Mouse (Mus musculus) myocyte (in vitro differentiated cells): ENCODE measurements around the gene 1700016H13Rik. TPM values are rescaled to one million over a fixed set of nuclear protein-coding genes. Genes with fewer than 3 reads are reported as not detected.

Experiments
- H3K27me3 ChIP-seq: one replicate; pipeline ENCODE4 v1.6.1; 2011; ENCODE audit not compliant: control insufficient read depth, insufficient read depth, insufficient read length
- H3K36me3 ChIP-seq: one replicate; pipeline ENCODE4 v1.6.1; 2011; ENCODE audit not compliant: control insufficient read depth, insufficient read depth
- H3K4me2 ChIP-seq: one replicate; pipeline ENCODE4 v1.6.1; 2011; ENCODE audit warnings: low read depth, control low read depth
- H3K4me3 ChIP-seq: one replicate; pipeline ENCODE4 v1.5.1; 2011; ENCODE audit warnings: mild to moderate bottlenecking, control low read depth, moderate library complexity
- H3K79me2 ChIP-seq: one replicate; pipeline ENCODE4 v1.6.1; 2011; ENCODE audit not compliant: control insufficient read depth, insufficient read depth
- H3ac ChIP-seq: one replicate; pipeline ENCODE4 v1.6.1; 2011; ENCODE audit not compliant: control insufficient read depth, insufficient read length
- CEBPB ChIP-seq: IDR thresholded peaks from 2 replicates; pipeline ENCODE4 v1.6.1; 2011; ENCODE audit warnings: mild to moderate bottlenecking, moderate library complexity; ENCODE audit not compliant: poor library complexity, insufficient read depth, severe bottlenecking
- E2F4 ChIP-seq: IDR thresholded peaks from one replicate; pipeline ENCODE4 v1.6.1; 2011; ENCODE audit warnings: mild to moderate bottlenecking, control low read depth, moderate library complexity; ENCODE audit not compliant: insufficient read depth
- MAX ChIP-seq: IDR thresholded peaks from one replicate; pipeline ENCODE4 v1.6.1; 2011; ENCODE audit warnings: low read depth, mild to moderate bottlenecking, control low read depth
- MYOD1 ChIP-seq, 3 experiments: IDR thresholded peaks; one replicate each; pipeline ENCODE4 v1.6.1; 2011; ENCODE audit warnings: control low read depth in 2 of 3, low read depth in 2 of 3, mild to moderate bottlenecking in 2 of 3, moderate library complexity in 1 of 3; ENCODE audit not compliant: insufficient read length in 2 of 3, control insufficient read depth in 1 of 3
- MYOG ChIP-seq, 3 experiments: IDR thresholded peaks; one replicate each; pipeline ENCODE4 v1.6.1; 2011; ENCODE audit warnings: control low read depth in 2 of 3, low read depth in 2 of 3, mild to moderate bottlenecking in 2 of 3; ENCODE audit not compliant: insufficient read length in 2 of 3, control insufficient read depth in 1 of 3, insufficient read depth in 1 of 3
- POLR2A ChIP-seq: IDR thresholded peaks from one replicate; pipeline ENCODE4 v1.6.1; 2011; ENCODE audit warnings: low read depth, mild to moderate bottlenecking, control low read depth, moderate library complexity; ENCODE audit not compliant: insufficient read length
- POLR2AphosphoS2 ChIP-seq: IDR thresholded peaks from one replicate; pipeline ENCODE4 v1.6.1; 2011; ENCODE audit warnings: low read depth, control low read depth; ENCODE audit not compliant: insufficient read length
- REST ChIP-seq: IDR thresholded peaks from one replicate; pipeline ENCODE4 v1.6.1; 2011; ENCODE audit warnings: mild to moderate bottlenecking, control low read depth, moderate library complexity; ENCODE audit not compliant: insufficient read depth, insufficient read length
- SRF ChIP-seq: IDR thresholded peaks from one replicate; pipeline ENCODE4 v1.6.1; 2011; ENCODE audit warnings: low read depth; ENCODE audit not compliant: control insufficient read depth, insufficient read length
- TCF12 ChIP-seq: IDR thresholded peaks from one replicate; pipeline ENCODE4 v1.6.1; 2011; ENCODE audit warnings: mild to moderate bottlenecking, control low read depth; ENCODE audit not compliant: poor library complexity, insufficient read depth, severe bottlenecking
- TCF3 ChIP-seq: IDR thresholded peaks from one replicate; pipeline ENCODE4 v1.6.1; 2011; ENCODE audit warnings: low read depth, control low read depth; ENCODE audit not compliant: insufficient read length
- USF1 ChIP-seq: IDR thresholded peaks from one replicate; pipeline ENCODE4 v1.6.1; 2011; ENCODE audit warnings: low read depth, mild to moderate bottlenecking, control low read depth, moderate library complexity
- polyA plus RNA-seq: library from polyadenylated mRNA; unstranded; fragments of >200 nt; fragmentation: generic; extraction: Trizol; gene quantifications from one replicate; pipeline ENCODE4 v1.2.1, GENCODE M21; 2012; ENCODE audit warnings: missing spikeins

1700016H13Rik gene
- polyA plus RNA-seq, 1 experiment, result not detected

DNA sequence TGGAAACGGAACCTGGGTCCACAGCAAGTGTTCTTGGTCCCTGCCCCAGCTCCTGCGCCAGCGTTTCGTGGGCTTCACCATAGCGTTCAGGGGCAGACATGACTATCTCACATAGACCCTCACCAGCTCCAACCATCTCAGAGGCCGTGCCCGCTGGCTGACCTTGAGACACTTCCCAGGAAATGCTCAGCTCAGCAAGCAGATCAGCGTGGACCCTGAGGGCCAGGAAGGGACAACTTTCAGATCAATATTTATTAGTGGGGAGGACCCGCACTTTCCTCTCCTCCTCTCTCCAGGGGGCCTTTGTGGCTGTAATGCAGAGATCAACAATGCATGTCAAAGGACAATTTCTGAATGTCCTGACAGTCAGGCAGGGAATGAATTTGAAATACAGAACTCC lies 9.1 kb upstream of the 1700016H13Rik start:
- Histone ChIP-seq H3ac (no peak overlapping the region), H3K4me3 (no peak overlapping the region), H3K36me3 (no peaks in the 10 kb centered on the region), H3K4me2 (no peak overlapping the region), H3K27me3 (peaks cover 11% of the 10 kb centered on the region), H3K79me2 (no peaks in the 10 kb centered on the region)
- TF ChIP-seq TCF3 (no peak), CEBPB (no peak), E2F4 (no peak), MYOG (IDR thresholded peaks at IDR 0.05; ENCODE audit: control insufficient read depth in 1 of 3, insufficient read depth in 1 of 3, insufficient read length in 2 of 3, low read depth in 2 of 3) (no peak), POLR2AphosphoS2 (no peak), TCF12 (no peak), MAX (no peak)

DNA sequence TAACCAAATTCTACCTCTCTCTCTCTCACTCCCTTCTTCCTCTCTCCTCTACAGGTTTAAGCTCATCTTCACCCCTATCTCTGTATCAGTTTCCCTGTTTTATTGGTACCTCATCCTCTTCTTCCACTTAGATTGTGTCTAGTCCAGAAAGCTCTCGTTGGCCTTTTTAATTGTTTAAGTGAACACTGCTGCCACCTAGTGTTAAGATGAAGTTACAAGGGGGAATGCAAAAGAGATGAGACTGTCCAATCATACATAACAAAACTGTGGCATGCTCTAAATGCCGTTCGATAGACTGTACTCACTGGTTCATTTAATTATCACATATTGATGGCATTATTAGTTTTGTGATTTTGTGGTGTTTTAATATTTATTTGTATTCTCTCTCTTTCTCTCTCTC lies 3.8 kb upstream of the 1700016H13Rik start:
- Histone ChIP-seq H3K79me2 (no peaks in the 10 kb centered on the region), H3K36me3 (no peaks in the 10 kb centered on the region), H3K4me2 (no peak overlapping the region), H3ac (no peak overlapping the region), H3K4me3 (no peak overlapping the region), H3K27me3 (peaks cover 18% of the 10 kb centered on the region)
- TF ChIP-seq MYOD1 (IDR thresholded peaks at IDR 0.05; ENCODE audit: control insufficient read depth in 1 of 3, insufficient read length in 2 of 3, low read depth in 2 of 3) (no peak), CEBPB (no peak)

DNA sequence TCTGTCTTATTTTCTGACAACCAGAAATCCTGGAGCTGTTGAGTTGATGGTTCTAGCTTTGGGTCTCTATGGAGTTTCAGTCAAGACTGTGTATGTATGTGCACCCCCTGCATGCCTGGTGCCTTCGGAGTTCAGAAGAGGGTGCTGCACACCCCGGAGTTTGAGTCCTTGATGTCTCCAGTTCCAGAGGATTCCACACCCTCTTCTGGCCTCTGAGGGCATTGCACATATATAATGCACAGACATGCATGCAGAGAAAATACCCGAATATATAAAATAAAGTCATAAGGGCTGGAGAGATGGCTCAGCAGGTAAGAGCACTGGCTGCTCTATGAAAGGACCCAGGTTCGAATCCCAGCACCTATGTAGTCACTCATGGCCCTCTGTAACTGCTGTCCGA lies 3.1 kb upstream of the 1700016H13Rik start:
- Histone ChIP-seq H3K4me3 (no peak overlapping the region), H3K36me3 (no peaks in the 10 kb centered on the region), H3K27me3 (peaks cover 18% of the 10 kb centered on the region), H3K79me2 (no peaks in the 10 kb centered on the region), H3K4me2 (no peak overlapping the region), H3ac (no peak overlapping the region)
- TF ChIP-seq CEBPB (no peak), MYOG (IDR thresholded peaks at IDR 0.05; ENCODE audit: control insufficient read depth in 1 of 3, insufficient read depth in 1 of 3, insufficient read length in 2 of 3, low read depth in 2 of 3) (no peak), TCF3 (no peak), POLR2AphosphoS2 (no peak), MYOD1 (IDR thresholded peaks at IDR 0.05; ENCODE audit: control insufficient read depth in 1 of 3, insufficient read length in 2 of 3, low read depth in 2 of 3) (no peak), E2F4 (no peak), TCF12 (no peak), POLR2A (no peak), REST (no peak), SRF (no peak), MAX (no peak), USF1 (no peak)

DNA sequence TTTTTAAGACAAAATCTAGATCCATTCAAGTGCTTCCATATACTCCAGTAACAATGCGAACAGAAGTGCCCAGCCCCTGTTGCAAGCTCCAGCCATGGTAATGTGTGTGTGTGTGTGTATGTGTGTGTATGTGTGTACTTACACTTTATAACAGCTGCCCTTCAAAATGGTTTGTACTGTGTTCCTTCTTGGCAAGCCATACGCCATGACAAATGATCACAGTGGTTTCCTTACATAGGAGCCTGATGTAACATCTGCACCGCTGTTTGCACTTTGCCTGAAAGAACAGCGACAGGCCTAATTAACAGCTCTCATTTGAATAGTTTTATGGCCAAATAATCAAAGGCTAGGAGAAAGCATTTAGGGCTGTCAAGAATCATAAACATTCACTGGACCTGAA lies 1.0 kb downstream of the 1700016H13Rik start:
- TF ChIP-seq MAX, result no peak
- no peak for TF ChIP-seq E2F4
- no peak for TF ChIP-seq MYOD1 (IDR thresholded peaks at IDR 0.05; ENCODE audit: control insufficient read depth in 1 of 3, insufficient read length in 2 of 3, low read depth in 2 of 3)
- TF ChIP-seq POLR2AphosphoS2, result no peak
- no peak for TF ChIP-seq MYOG (IDR thresholded peaks at IDR 0.05; ENCODE audit: control insufficient read depth in 1 of 3, insufficient read depth in 1 of 3, insufficient read length in 2 of 3, low read depth in 2 of 3)
- no peak for TF ChIP-seq USF1
- no peak for TF ChIP-seq POLR2A
- TF ChIP-seq TCF3, result no peak
- no peak for TF ChIP-seq CEBPB
- TF ChIP-seq TCF12, result no peak
- TF ChIP-seq REST, result no peak
- TF ChIP-seq SRF, result no peak
- no peak overlapping the region for H3K4me2 ChIP-seq
- no peaks in the 10 kb centered on the region for H3K79me2 ChIP-seq
- peak overlapping the region; percentile 38 for H3ac ChIP-seq
- H3K36me3 ChIP-seq, result no peaks in the 10 kb centered on the region
- peaks cover 8% of the 10 kb centered on the region for H3K27me3 ChIP-seq
- H3K4me3 ChIP-seq, result no peak overlapping the region

DNA sequence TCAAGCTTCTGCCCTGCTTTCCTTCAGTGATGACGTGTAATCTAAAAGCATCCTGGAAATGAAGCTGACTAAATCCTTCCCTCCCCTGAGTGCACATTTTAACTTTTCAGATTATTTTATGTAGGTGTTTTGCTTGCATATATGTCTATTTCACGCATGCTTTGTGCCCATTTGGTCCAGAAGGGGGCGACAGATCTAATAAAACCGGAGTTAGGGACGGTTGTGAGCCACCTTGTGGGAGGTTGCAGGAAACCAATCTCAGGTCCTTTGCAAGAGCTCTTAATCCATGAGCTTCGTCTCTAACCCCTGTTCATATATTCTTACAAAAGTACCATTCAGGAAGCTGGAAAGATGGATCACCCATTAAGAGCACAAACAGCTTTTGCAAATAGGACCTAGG lies 1.6 kb downstream of the 1700016H13Rik start:
- TF ChIP-seq MYOG (IDR thresholded peaks at IDR 0.05; ENCODE audit: control insufficient read depth in 1 of 3, insufficient read depth in 1 of 3, insufficient read length in 2 of 3, low read depth in 2 of 3), result no peak
- TF ChIP-seq MYOD1 (IDR thresholded peaks at IDR 0.05; ENCODE audit: control insufficient read depth in 1 of 3, insufficient read length in 2 of 3, low read depth in 2 of 3), result no peak
- TF ChIP-seq SRF, result no peak
- no peak for TF ChIP-seq CEBPB
- TF ChIP-seq TCF12, result no peak
- no peak for TF ChIP-seq MAX
- Histone ChIP-seq H3K79me2 (no peaks in the 10 kb centered on the region), H3K27me3 (peaks cover 8% of the 10 kb centered on the region), H3K36me3 (no peaks in the 10 kb centered on the region), H3K4me2 (no peak overlapping the region), H3K4me3 (no peak overlapping the region), H3ac (no peak overlapping the region)

DNA sequence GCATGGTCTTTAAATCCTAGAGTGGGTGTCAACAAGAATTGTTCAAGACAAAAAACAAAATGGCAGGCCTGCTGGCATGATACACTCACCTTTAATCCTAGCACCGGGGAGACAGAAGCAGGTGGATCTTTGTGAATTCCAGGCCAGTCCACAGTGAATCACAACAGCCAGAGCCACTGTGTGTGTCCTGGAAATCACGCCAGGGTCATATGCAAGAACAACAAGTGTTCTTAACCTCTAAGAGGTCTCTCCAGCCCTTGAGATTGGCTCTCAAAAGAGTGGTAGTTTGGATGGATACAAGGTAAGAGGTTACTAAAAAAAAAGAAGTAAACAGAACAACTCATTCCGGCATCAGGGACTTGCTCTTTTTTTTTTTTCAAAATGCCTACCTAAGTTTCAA lies 8.5 kb downstream of the 1700016H13Rik start:
- H3K4me2 ChIP-seq, result no peak overlapping the region
- H3K27me3 ChIP-seq, result no peaks in the 10 kb centered on the region
- TF ChIP-seq SRF, result no peak
- no peak for TF ChIP-seq USF1
- TF ChIP-seq TCF3, result no peak
- no peak for TF ChIP-seq MYOG (IDR thresholded peaks at IDR 0.05; ENCODE audit: control insufficient read depth in 1 of 3, insufficient read depth in 1 of 3, insufficient read length in 2 of 3, low read depth in 2 of 3)
- TF ChIP-seq POLR2AphosphoS2, result no peak
- no peak for TF ChIP-seq CEBPB
- TF ChIP-seq E2F4, result no peak
- no peak for TF ChIP-seq MAX
- no peak for TF ChIP-seq TCF12
- TF ChIP-seq POLR2A, result no peak
- no peak overlapping the region for H3ac ChIP-seq
- no peaks in the 10 kb centered on the region for H3K36me3 ChIP-seq
- no peak overlapping the region for H3K4me3 ChIP-seq
- no peaks in the 10 kb centered on the region for H3K79me2 ChIP-seq
